Mouse (Mus musculus): ENCODE data around the gene Eif2b4. TPM values are rescaled to one million over a fixed set of nuclear protein-coding genes. Genes with fewer than 3 reads are reported as not detected.

The Eif2b4 gene
- polyA plus RNA-seq, 1 experiment from 2014 or later: 68.2 TPM

- 89% methylated on average over 9 of the region's 9 CpGs for WGBS
- H3K4me3 ChIP-seq (ENCODE audit: low read depth, low read length): no peak overlapping the region
- peaks cover 32% of the 10 kb centered on the region for H3K36me3 ChIP-seq (replicated peaks; ENCODE audit: control insufficient read depth, insufficient read depth, low read depth, low read length)
- no peak for ATAC-seq (replicated peaks; ENCODE audit: insufficient number of reproducible peaks, low FRiP score, low TSS enrichment, low read depth)
- no peak overlapping the region for H3K9ac ChIP-seq (replicated peaks; ENCODE audit: low read length)
- no peak overlapping the region for H3K4me2 ChIP-seq (ENCODE audit: low read depth, low read length)
- no peaks in the 10 kb centered on the region for H3K4me1 ChIP-seq (ENCODE audit: control insufficient read depth, insufficient read depth, low read length)
- H3K9me3 ChIP-seq (replicated peaks; ENCODE audit: control insufficient read depth, low read length): peaks cover 5% of the 10 kb centered on the region
- no peak for DNase-seq (ENCODE audit: low spot score)
- H3K27ac ChIP-seq (replicated peaks; ENCODE audit: low read depth, low read length): no peak overlapping the region
- no peaks in the 10 kb centered on the region for H3K27me3 ChIP-seq (ENCODE audit: control insufficient read depth, insufficient read depth, low read length)
Measured at GRCm38 (mm10) chr5:31198170-31198569, 4.9 kb upstream of the Eif2b4 start.

- H3K9me3 ChIP-seq (replicated peaks; ENCODE audit: control insufficient read depth, low read length): peaks cover 5% of the 10 kb centered on the region
- H3K36me3 ChIP-seq (replicated peaks; ENCODE audit: control insufficient read depth, insufficient read depth, low read depth, low read length): peaks cover 27% of the 10 kb centered on the region
- H3K4me2 ChIP-seq (ENCODE audit: low read depth, low read length): no peak overlapping the region
Measured at GRCm38 (mm10) chr5:31197072-31197471, 3.8 kb upstream of the Eif2b4 start.

GRCm38 (mm10) chr5:31196207-31196606, 3.0 kb upstream of the Eif2b4 start:
- 95% methylated on average over 10 of the region's 10 CpGs for WGBS
- H3K9ac ChIP-seq (replicated peaks; ENCODE audit: low read length): no peak overlapping the region

More at GRCm38 (mm10) chr5:31197072-31197471, 3.8 kb upstream of the Eif2b4 start:
- no peak overlapping the region for H3K4me3 ChIP-seq (ENCODE audit: low read depth, low read length)
- no peak overlapping the region for H3K9ac ChIP-seq (replicated peaks; ENCODE audit: low read length)
- 89% methylated on average over 12 of the region's 12 CpGs for WGBS
- H3K27me3 ChIP-seq (ENCODE audit: control insufficient read depth, insufficient read depth, low read length): no peaks in the 10 kb centered on the region
- ATAC-seq (replicated peaks; ENCODE audit: insufficient number of reproducible peaks, low FRiP score, low TSS enrichment, low read depth): no peak
- no peak for DNase-seq (ENCODE audit: low spot score)
- no peak overlapping the region for H3K27ac ChIP-seq (replicated peaks; ENCODE audit: low read depth, low read length)
- no peaks in the 10 kb centered on the region for H3K4me1 ChIP-seq (ENCODE audit: control insufficient read depth, insufficient read depth, low read length)

GRCm38 (mm10) chr5:31195671-31196070, 2.4 kb upstream of the Eif2b4 start:
- Histone ChIP-seq H3K36me3 (replicated peaks; ENCODE audit: control insufficient read depth, insufficient read depth, low read depth, low read length) (peaks cover 27% of the 10 kb centered on the region), H3K9ac (replicated peaks; ENCODE audit: low read length) (no peak overlapping the region), H3K4me1 (ENCODE audit: control insufficient read depth, insufficient read depth, low read length) (0 out of 2 replicates have a peak, but pooled peaks cover 2% of the 10 kb centered on the region), H3K9me3 (replicated peaks; ENCODE audit: control insufficient read depth, low read length) (peaks cover 5% of the 10 kb centered on the region), H3K4me2 (ENCODE audit: low read depth, low read length) (no peak overlapping the region), H3K27me3 (ENCODE audit: control insufficient read depth, insufficient read depth, low read length) (no peaks in the 10 kb centered on the region), H3K4me3 (ENCODE audit: low read depth, low read length) (no peak overlapping the region), H3K27ac (replicated peaks; ENCODE audit: low read depth, low read length) (no peak overlapping the region)
- DNase-seq (ENCODE audit: low spot score): no peak
- WGBS: 94% methylated on average over 4 of the region's 4 CpGs
- ATAC-seq (replicated peaks; ENCODE audit: insufficient number of reproducible peaks, low FRiP score, low TSS enrichment, low read depth): no peak

More at GRCm38 (mm10) chr5:31196207-31196606, 3.0 kb upstream of the Eif2b4 start:
- Histone ChIP-seq H3K27ac (replicated peaks; ENCODE audit: low read depth, low read length) (no peak overlapping the region), H3K4me1 (ENCODE audit: control insufficient read depth, insufficient read depth, low read length) (0 out of 2 replicates have a peak, but pooled peaks cover 2% of the 10 kb centered on the region), H3K4me2 (ENCODE audit: low read depth, low read length) (no peak overlapping the region), H3K9me3 (replicated peaks; ENCODE audit: control insufficient read depth, low read length) (peaks cover 5% of the 10 kb centered on the region), H3K27me3 (ENCODE audit: control insufficient read depth, insufficient read depth, low read length) (no peaks in the 10 kb centered on the region), H3K36me3 (replicated peaks; ENCODE audit: control insufficient read depth, insufficient read depth, low read depth, low read length) (peaks cover 27% of the 10 kb centered on the region), H3K4me3 (ENCODE audit: low read depth, low read length) (no peak overlapping the region)
- ATAC-seq (replicated peaks; ENCODE audit: insufficient number of reproducible peaks, low FRiP score, low TSS enrichment, low read depth): no peak
- DNase-seq (ENCODE audit: low spot score): no peak

- H3K4me2 ChIP-seq (ENCODE audit: low read depth, low read length): no peak overlapping the region
- no peak overlapping the region for H3K4me3 ChIP-seq (ENCODE audit: low read depth, low read length)
- no peak overlapping the region for H3K27ac ChIP-seq (replicated peaks; ENCODE audit: low read depth, low read length)
- WGBS: 91% methylated on average over 16 of the region's 16 CpGs
- no peak for DNase-seq (ENCODE audit: low spot score)
- H3K27me3 ChIP-seq (ENCODE audit: control insufficient read depth, insufficient read depth, low read length): no peaks in the 10 kb centered on the region
- no peak overlapping the region for H3K9ac ChIP-seq (replicated peaks; ENCODE audit: low read length)
- H3K9me3 ChIP-seq (replicated peaks; ENCODE audit: control insufficient read depth, low read length): no peaks in the 10 kb centered on the region
- H3K4me1 ChIP-seq (ENCODE audit: control insufficient read depth, insufficient read depth, low read length): 0 out of 2 replicates have a peak, but pooled peaks cover 2% of the 10 kb centered on the region
- peaks cover 20% of the 10 kb centered on the region for H3K36me3 ChIP-seq (replicated peaks; ENCODE audit: control insufficient read depth, insufficient read depth, low read depth, low read length)
- no peak for ATAC-seq (replicated peaks; ENCODE audit: insufficient number of reproducible peaks, low FRiP score, low TSS enrichment, low read depth)
Measured at GRCm38 (mm10) chr5:31194486-31195485, 1.6 kb upstream of the Eif2b4 start.

GRCm38 (mm10) chr5:31193631-31194281, 526 bp upstream of the Eif2b4 start:
- Histone ChIP-seq H3K4me2 (ENCODE audit: low read depth, low read length) (peak overlapping the region; percentile 70), H3K36me3 (replicated peaks; ENCODE audit: control insufficient read depth, insufficient read depth, low read depth, low read length) (peaks cover 18% of the 10 kb centered on the region), H3K4me3 (ENCODE audit: low read depth, low read length) (peak overlapping the region; percentile 75), H3K9me3 (replicated peaks; ENCODE audit: control insufficient read depth, low read length) (no peaks in the 10 kb centered on the region), H3K27ac (replicated peaks; ENCODE audit: low read depth, low read length) (no peak overlapping the region; the same call in 1 of the 2 replicates), H3K27me3 (ENCODE audit: control insufficient read depth, insufficient read depth, low read length) (no peaks in the 10 kb centered on the region), H3K4me1 (ENCODE audit: control insufficient read depth, insufficient read depth, low read length) (0 out of 2 replicates have a peak, but pooled peaks cover 2% of the 10 kb centered on the region), H3K9ac (replicated peaks; ENCODE audit: low read length) (peak overlapping the region; percentile 86)
- peak; percentile 3; the same call in 1 of the 2 replicates for ATAC-seq (replicated peaks; ENCODE audit: insufficient number of reproducible peaks, low FRiP score, low TSS enrichment, low read depth)
- DNase-seq (ENCODE audit: low spot score): peak; percentile 13
- 11% methylated on average over 25 of the region's 25 CpGs for WGBS

- Histone ChIP-seq H3K9me3 (replicated peaks; ENCODE audit: control insufficient read depth, low read length) (no peaks in the 10 kb centered on the region), H3K4me3 (ENCODE audit: low read depth, low read length) (peak overlapping the region; percentile 75), H3K4me2 (ENCODE audit: low read depth, low read length) (peak overlapping the region; percentile 70), H3K27me3 (ENCODE audit: control insufficient read depth, insufficient read depth, low read length) (no peaks in the 10 kb centered on the region), H3K36me3 (replicated peaks; ENCODE audit: control insufficient read depth, insufficient read depth, low read depth, low read length) (peaks cover 13% of the 10 kb centered on the region), H3K4me1 (ENCODE audit: control insufficient read depth, insufficient read depth, low read length) (0 out of 2 replicates have a peak, but pooled peaks cover 2% of the 10 kb centered on the region), H3K27ac (replicated peaks; ENCODE audit: low read depth, low read length) (peak overlapping the region; percentile 31), H3K9ac (replicated peaks; ENCODE audit: low read length) (peak overlapping the region; percentile 80)
- ATAC-seq (replicated peaks; ENCODE audit: insufficient number of reproducible peaks, low FRiP score, low TSS enrichment, low read depth) (peak; percentile 51), DNase-seq (ENCODE audit: low spot score) (peak; percentile 62)
- WGBS: 14% methylated on average over 42 of the region's 42 CpGs
Measured at GRCm38 (mm10) chr5:31192045-31192938, 938 bp downstream of the Eif2b4 start.
